Mouse (Mus musculus) lung, embryonic 16.5 days (tissue): ENCODE results near the gene Lig1. TPM values are rescaled to one million over a fixed set of nuclear protein-coding genes. Genes with fewer than 3 reads are reported as not detected.
"Not testable (repeated sequence)": the region's sequence is repeated elsewhere in the genome, so short reads cannot be mapped to it uniquely, and the experiment has no call there.

Source experiments
- ATAC-seq: fragments of 200-750 bp; cut with Nextera tagmentation; 2 replicates; pipeline ENCODE4 v1.8.0; 2017; ENCODE audit warnings: low read depth, mild to moderate bottlenecking, moderate library complexity
- H3K27ac ChIP-seq: fragments of 300-500 bp; sonication (generic); 2 replicates; pipeline ENCODE4 v1.5.1; 2014; ENCODE audit warnings: mild to moderate bottlenecking, control low read depth, low read length
- H3K27me3 ChIP-seq: fragments of 300-500 bp; sonication (generic); 2 replicates; pipeline ENCODE4 v1.6.1; 2014; ENCODE audit warnings: low read depth, low read length, mixed read lengths; ENCODE audit not compliant: control insufficient read depth, insufficient read depth
- H3K36me3 ChIP-seq: fragments of 300-500 bp; sonication (generic); 2 replicates; pipeline ENCODE4 v1.6.1; 2014; ENCODE audit warnings: low read length; ENCODE audit not compliant: control insufficient read depth, insufficient read depth
- H3K4me1 ChIP-seq: fragments of 300-500 bp; sonication (generic); replicated peaks from 2 replicates; pipeline ENCODE4 v1.6.1; 2014; ENCODE audit warnings: low read length, mixed read lengths; ENCODE audit not compliant: control insufficient read depth, insufficient read depth
- H3K4me2 ChIP-seq: fragments of 300-500 bp; sonication (generic); 2 replicates; pipeline ENCODE4 v1.6.1; 2014; ENCODE audit warnings: low read depth, low read length, control low read depth
- H3K4me3 ChIP-seq: fragments of 300-500 bp; sonication (generic); 2 replicates; pipeline ENCODE4 v1.5.1; 2014; ENCODE audit warnings: mild to moderate bottlenecking, low read length, control low read depth
- H3K9ac ChIP-seq: fragments of 300-500 bp; sonication (generic); 2 replicates; pipeline ENCODE4 v1.6.1; 2014; ENCODE audit warnings: low read length, control low read depth
- H3K9me3 ChIP-seq: fragments of 300-500 bp; sonication (generic); 2 replicates; pipeline ENCODE4 v1.6.1; 2016; ENCODE audit warnings: low read length; ENCODE audit not compliant: control insufficient read depth
- WGBS: fragments of 180-500 bp; shearing (Covaris S2); extraction: QIAGEN DNeasy Blood & Tissue Kit; methylation state at CpG from one replicate; pipeline ENCODE4 v1.1.7; 2014; 5-methylcytosine and 5-hydroxymethylcytosine counted together
- polyA plus RNA-seq: library from polyadenylated mRNA; unstranded; fragments of >200 nt; fragmentation: Nextera tagmentation; extraction: Ambion mirVana; gene quantifications from 2 replicates; pipeline ENCODE4 v1.2.1, GENCODE M21; 2015

Lig1 gene
- polyA plus RNA-seq, 1 experiment from 2014 or later: 105 TPM

DNA sequence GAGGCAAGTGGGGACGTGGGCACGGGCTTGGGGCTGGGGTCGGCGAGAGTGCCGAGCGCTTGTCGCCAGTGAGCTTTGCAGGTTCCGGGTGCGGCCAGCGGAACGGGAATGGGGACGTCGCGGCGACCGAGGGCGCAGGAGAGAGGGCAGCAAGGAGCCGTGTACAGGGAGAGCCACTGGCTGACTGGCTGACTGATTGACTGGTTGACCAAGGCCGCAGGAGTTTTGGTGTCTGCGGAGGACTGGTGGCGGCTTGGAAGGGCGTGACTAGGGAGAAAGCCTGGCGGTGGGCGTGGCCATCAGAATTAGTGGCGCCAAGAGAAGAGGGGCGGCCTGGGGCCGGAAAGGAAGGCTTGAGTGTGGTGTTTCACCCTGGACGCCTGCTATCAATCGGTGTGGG, 1.9 kb downstream of the Lig1 start:
- not testable (repeated sequence) for H3K27ac ChIP-seq, H3K27me3 ChIP-seq, H3K4me1 ChIP-seq, H3K9me3 ChIP-seq
- Histone ChIP-seq H3K4me3 (peak overlapping the region; percentile 85), H3K4me2 (peak overlapping the region; percentile 31; the same call in 1 of the 2 replicates), H3K9ac (peak overlapping the region; percentile 91), H3K36me3 (peaks cover 32% of the 10 kb centered on the region)
- ATAC-seq: peak; percentile 65
- 0% methylated on average over 9 of the region's 29 CpGs for WGBS

DNA sequence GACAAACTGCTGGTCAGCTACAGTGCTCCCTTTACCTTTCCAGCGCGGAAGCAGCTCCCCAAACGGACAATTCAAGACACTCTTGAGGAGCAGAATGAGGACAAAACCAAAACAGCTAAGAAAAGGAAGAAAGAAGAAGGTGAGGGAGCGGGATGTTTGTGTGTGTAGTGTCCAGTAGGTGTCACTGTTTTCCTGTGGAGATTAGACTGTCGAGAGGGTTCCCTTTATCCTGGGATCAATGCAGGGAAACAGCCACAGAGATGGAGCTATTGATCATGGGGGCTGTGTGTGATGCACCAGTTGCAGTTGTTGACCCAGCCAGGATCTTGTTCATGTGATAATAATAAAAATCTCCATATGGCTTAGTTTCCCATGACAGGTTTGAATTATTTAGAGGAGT, 11.5 kb downstream of the Lig1 start:
- H3K27ac ChIP-seq: no peak overlapping the region
- peaks cover 35% of the 10 kb centered on the region for H3K36me3 ChIP-seq
- no peak overlapping the region for H3K4me2 ChIP-seq
- no peaks in the 10 kb centered on the region for H3K4me1 ChIP-seq
- H3K4me3 ChIP-seq: no peak overlapping the region
- ATAC-seq: no peak
- no peaks in the 10 kb centered on the region for H3K9me3 ChIP-seq
- H3K27me3 ChIP-seq: no peaks in the 10 kb centered on the region
- no peak overlapping the region for H3K9ac ChIP-seq
- 37% methylated on average over 5 of the region's 5 CpGs for WGBS

DNA sequence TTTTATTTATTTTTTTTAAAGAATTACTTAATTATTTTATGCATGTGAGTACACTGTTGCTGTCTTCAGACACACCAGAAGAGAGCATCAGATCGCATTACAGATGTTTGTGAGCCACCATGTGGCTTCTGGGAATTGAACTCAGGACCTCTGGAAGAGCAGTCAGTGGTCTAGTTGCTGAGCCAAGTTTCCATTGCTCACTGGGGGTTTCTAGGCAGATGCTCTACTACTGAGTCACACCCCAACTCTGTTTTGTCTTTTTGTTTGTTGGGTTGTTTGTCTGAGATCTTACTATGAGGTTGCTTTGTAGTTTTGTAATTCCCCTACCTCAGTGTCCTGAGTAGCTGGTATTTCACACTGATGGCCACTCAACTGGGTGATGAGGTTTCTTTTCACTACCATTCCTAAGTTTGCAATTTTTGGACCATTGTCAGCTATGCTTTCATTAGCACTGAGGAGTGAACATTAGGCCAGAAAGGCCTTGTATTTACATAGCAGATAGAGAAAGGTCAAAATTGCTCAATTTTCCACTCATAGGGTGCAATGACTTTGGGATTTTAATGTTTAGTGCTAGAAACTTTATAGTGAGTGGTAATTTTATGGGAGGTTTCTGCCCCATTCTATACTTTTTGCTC, 13.1 kb downstream of the Lig1 start:
- Histone ChIP-seq H3K9me3 (no peaks in the 10 kb centered on the region), H3K4me2 (no peak overlapping the region), H3K4me1 (no peaks in the 10 kb centered on the region), H3K27me3 (no peaks in the 10 kb centered on the region), H3K4me3 (no peak overlapping the region), H3K9ac (no peak overlapping the region), H3K36me3 (peaks cover 37% of the 10 kb centered on the region), H3K27ac (no peak overlapping the region)
- ATAC-seq: no peak
- WGBS: 90% methylated on average over 1 of the region's 1 CpGs

DNA sequence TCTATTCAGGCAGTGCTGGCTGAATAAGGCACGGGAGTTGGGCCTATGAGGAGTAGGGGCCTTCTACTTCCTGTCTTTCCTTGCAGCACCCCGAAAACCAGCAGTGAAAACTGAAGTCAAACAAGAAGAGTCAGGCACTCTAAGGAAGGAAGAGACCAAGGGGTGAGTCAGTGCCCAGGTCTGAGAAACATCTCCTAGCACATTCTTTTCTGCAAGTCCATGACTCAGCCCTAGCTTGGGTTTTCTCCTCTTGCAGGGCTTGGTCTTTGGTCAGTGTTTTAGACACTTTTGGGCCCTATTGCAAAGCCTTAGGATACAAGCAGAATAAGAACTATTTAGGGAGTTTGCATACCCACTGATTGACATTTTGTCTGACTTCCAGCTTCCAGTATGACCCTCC, 14.3 kb downstream of the Lig1 start:
- Histone ChIP-seq H3K4me2 (no peak overlapping the region), H3K4me3 (no peak overlapping the region), H3K9ac (no peak overlapping the region), H3K27ac (no peak overlapping the region), H3K4me1 (no peaks in the 10 kb centered on the region), H3K36me3 (peaks cover 38% of the 10 kb centered on the region), H3K27me3 (no peaks in the 10 kb centered on the region), H3K9me3 (no peaks in the 10 kb centered on the region)
- WGBS: 88% methylated on average over 2 of the region's 2 CpGs
- ATAC-seq: no peak

DNA sequence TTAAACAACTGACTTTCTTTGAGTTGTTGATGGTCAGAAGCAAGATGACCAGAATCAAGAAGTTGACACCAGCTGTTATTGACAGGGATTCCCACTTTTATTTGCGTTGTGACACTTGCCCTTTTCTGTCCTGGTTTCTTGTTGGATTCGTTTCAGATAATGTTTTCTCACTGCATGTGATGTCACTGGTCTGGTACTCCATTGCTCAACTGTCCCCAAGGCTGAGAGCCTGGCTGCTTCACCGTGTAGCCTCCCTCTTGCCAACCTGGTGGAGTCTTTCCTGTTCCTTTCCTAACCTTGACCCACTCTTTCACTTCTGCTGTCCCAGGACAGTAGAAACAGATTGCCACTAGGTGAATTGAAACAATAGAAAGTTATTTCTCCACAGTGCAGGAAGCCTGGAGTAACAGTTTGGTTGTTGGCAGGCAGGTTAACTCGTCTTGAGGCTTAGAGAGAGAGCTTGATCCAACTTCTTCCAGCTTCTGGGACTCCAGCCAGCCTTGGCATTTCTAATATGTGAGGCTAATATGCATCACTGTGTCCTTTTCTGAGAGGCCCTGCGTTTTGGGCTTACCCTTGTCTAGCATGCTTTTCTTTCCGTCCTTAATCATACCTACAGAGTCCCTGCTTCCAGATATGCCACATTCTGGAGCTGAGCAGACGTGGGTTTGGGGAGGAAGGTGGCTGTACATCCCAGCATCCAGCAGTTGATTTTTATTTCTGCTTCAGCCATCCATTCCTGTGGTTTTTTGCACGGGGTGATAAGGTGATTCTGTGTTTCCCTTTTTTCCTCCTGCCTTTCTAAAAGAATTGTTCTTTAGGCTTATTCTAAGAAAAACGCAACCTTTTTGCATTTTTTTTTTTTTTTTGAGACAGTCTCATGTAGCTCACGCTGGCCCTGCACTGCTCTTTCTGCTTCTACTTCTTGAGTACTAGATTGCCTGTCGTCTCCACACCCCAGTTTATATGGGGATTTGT, 17.1 kb downstream of the Lig1 start:
- H3K4me1 ChIP-seq: no peaks in the 10 kb centered on the region
- peaks cover 43% of the 10 kb centered on the region for H3K36me3 ChIP-seq
- no peak overlapping the region for H3K4me3 ChIP-seq
- H3K4me2 ChIP-seq: no peak overlapping the region
- H3K27ac ChIP-seq: no peak overlapping the region
- no peak for ATAC-seq
- H3K9ac ChIP-seq: no peak overlapping the region
- WGBS: 77% methylated on average over 11 of the region's 11 CpGs
- H3K27me3 ChIP-seq: no peaks in the 10 kb centered on the region
- no peaks in the 10 kb centered on the region for H3K9me3 ChIP-seq

DNA sequence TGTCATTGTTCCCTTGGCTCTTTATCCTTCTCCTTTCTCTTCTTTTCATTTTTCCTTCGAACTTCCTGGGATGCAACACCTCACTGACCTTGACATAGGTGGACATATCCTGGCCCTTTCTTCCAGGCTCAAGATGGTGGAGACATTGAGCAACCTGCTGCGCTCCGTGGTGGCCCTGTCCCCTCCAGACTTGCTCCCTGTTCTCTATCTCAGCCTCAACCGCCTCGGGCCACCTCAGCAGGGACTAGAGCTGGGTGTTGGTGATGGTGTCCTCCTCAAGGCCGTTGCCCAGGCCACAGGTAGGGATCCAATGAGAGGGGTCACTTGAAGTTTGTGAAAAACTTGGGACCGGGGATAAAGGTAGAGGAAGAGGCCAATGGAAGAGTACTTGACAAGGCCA, 18.2 kb downstream of the Lig1 start:
- no peak for ATAC-seq
- Histone ChIP-seq H3K27ac (no peak overlapping the region), H3K9me3 (no peaks in the 10 kb centered on the region), H3K27me3 (no peaks in the 10 kb centered on the region), H3K9ac (no peak overlapping the region), H3K4me3 (no peak overlapping the region), H3K4me2 (no peak overlapping the region), H3K4me1 (no peaks in the 10 kb centered on the region), H3K36me3 (peaks cover 51% of the 10 kb centered on the region)
- WGBS: 89% methylated on average over 7 of the region's 7 CpGs

DNA sequence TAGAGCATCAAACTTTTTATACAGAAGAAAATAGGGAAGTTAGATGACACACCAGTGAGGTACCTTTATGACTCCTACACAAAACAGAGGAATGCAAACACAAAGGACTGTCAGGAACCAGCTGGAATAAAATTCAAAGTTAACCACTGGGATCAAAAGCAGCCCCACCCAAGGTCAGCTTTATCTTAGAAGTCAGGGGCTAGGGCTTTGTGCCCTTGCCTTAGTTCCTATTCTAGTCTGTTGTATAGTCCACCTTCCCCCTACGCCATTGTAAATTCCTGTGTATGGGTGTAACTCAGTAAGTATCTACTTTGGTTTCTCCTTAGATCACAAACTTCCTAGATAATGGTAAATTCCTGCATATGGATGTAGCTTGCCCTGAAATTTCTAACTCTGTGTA, 20.6 kb downstream of the Lig1 start:
- Histone ChIP-seq H3K27ac (no peak overlapping the region), H3K9ac (no peak overlapping the region), H3K9me3 (no peaks in the 10 kb centered on the region), H3K27me3 (no peaks in the 10 kb centered on the region), H3K4me2 (no peak overlapping the region), H3K36me3 (peaks cover 55% of the 10 kb centered on the region), H3K4me1 (no peaks in the 10 kb centered on the region), H3K4me3 (no peak overlapping the region)
- no peak for ATAC-seq
- WGBS: 93% methylated on average over 1 of the region's 1 CpGs

DNA sequence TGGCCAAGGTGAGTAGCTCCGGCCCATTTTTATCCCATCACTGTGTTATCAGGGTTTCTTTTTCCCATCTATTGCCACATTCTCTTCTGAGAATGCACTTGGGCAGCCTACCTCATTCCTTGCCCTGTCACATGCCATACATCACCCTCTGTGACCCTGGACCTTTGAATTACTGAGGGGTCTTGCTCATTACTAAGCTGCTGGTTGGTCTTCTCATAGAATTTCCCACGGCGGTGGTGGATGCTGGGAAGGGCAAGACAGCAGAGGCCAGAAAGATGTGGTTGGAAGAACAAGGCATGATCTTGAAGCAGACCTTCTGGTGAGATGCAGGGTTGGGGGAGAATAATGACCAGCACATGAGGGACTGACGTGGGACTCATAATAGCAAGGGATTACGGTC, 21.7 kb downstream of the Lig1 start:
- WGBS: 91% methylated on average over 5 of the region's 5 CpGs
- ATAC-seq: no peak
- H3K27me3 ChIP-seq: no peaks in the 10 kb centered on the region

DNA sequence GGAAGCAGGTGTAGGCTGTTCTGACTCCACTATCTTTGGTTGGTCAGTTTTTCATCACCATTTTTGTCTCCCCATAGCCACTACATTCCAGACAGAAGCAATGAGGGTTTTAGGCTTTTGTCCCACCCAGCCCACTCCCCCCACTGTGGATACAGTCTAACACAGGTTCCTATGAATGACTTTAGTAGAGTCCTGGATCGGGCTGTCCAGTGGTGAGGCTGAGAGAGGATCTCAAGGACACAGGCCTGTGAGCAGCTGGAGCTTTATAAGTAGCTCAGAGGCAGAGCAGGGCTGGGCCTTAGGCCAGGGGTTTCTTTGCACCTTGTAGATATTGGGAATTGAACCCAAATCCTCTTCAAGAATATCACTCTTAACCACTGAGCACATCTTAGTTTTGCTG, 24.6 kb downstream of the Lig1 start:
- H3K9ac ChIP-seq: no peak overlapping the region

More for the DNA sequence above, 21.7 kb downstream of the Lig1 start:
- H3K4me3 ChIP-seq: no peak overlapping the region
- H3K9me3 ChIP-seq: no peaks in the 10 kb centered on the region
- no peaks in the 10 kb centered on the region for H3K4me1 ChIP-seq
- H3K9ac ChIP-seq: no peak overlapping the region
- H3K4me2 ChIP-seq: no peak overlapping the region
- H3K27ac ChIP-seq: no peak overlapping the region
- H3K36me3 ChIP-seq: peaks cover 56% of the 10 kb centered on the region

More for the DNA sequence above, 24.6 kb downstream of the Lig1 start:
- no peak overlapping the region for H3K4me3 ChIP-seq
- ATAC-seq: no peak
- H3K9me3 ChIP-seq: no peaks in the 10 kb centered on the region
- peaks cover 53% of the 10 kb centered on the region for H3K36me3 ChIP-seq
- no peaks in the 10 kb centered on the region for H3K4me1 ChIP-seq
- H3K27me3 ChIP-seq: no peaks in the 10 kb centered on the region
- WGBS: 100% methylated on average over 1 of the region's 1 CpGs
- no peak overlapping the region for H3K4me2 ChIP-seq
- no peak overlapping the region for H3K27ac ChIP-seq
